Mouse (Mus musculus) forebrain, embryonic 13.5 days (tissue): Measurements from ENCODE around the gene Ppp4r4. TPM values are rescaled to one million over a fixed set of nuclear protein-coding genes. Genes with fewer than 3 reads are reported as not detected.

Experiments
- ATAC-seq: fragments of 200-750 bp; cut with Nextera tagmentation; 2 replicates; pipeline ENCODE4 v1.8.0; 2017
- H3K27ac ChIP-seq: fragments of 300-500 bp; sonication (generic); 2 replicates; pipeline ENCODE4 v1.5.1; 2015; ENCODE audit warnings: inconsistent platforms, mild to moderate bottlenecking, moderate library complexity
- H3K27me3 ChIP-seq: fragments of 300-500 bp; sonication (generic); 2 replicates; pipeline ENCODE4 v1.6.1; 2015; ENCODE audit warnings: mild to moderate bottlenecking, inconsistent platforms
- H3K36me3 ChIP-seq: fragments of 300-500 bp; sonication (generic); 2 replicates; pipeline ENCODE4 v1.6.1; 2015; ENCODE audit warnings: mild to moderate bottlenecking, inconsistent platforms; ENCODE audit not compliant: poor library complexity, severe bottlenecking
- H3K4me1 ChIP-seq: fragments of 300-500 bp; sonication (generic); 2 replicates; pipeline ENCODE4 v1.6.1; 2015; ENCODE audit warnings: inconsistent platforms
- H3K4me2 ChIP-seq: fragments of 300-500 bp; sonication (generic); 2 replicates; pipeline ENCODE4 v1.6.1; 2015; ENCODE audit warnings: inconsistent platforms, mild to moderate bottlenecking, moderate library complexity
- H3K4me3 ChIP-seq: fragments of 300-500 bp; sonication (generic); 2 replicates; pipeline ENCODE4 v1.5.1; 2015; ENCODE audit warnings: mild to moderate bottlenecking, inconsistent platforms
- H3K9ac ChIP-seq: fragments of 300-500 bp; sonication (generic); 2 replicates; pipeline ENCODE4 v1.6.1; 2015; ENCODE audit warnings: mild to moderate bottlenecking, inconsistent platforms
- H3K9me3 ChIP-seq: fragments of 300-500 bp; sonication (generic); replicated peaks from 2 replicates; pipeline ENCODE4 v1.6.1; 2016; ENCODE audit warnings: inconsistent platforms
- WGBS: fragments of 180-500 bp; shearing (Covaris S2); methylation state at CpG from one replicate; pipeline ENCODE4 v1.1.7; 2015; 5-methylcytosine and 5-hydroxymethylcytosine counted together
- polyA plus RNA-seq: library from polyadenylated mRNA; unstranded; fragments of >200 nt; fragmentation: Nextera tagmentation; extraction: Ambion mirVana; gene quantifications from 2 replicates; pipeline ENCODE4 v1.2.1, GENCODE M21; 2015

Gene Ppp4r4
- polyA plus RNA-seq, 1 experiment from 2014 or later: 1.8 TPM

DNA sequence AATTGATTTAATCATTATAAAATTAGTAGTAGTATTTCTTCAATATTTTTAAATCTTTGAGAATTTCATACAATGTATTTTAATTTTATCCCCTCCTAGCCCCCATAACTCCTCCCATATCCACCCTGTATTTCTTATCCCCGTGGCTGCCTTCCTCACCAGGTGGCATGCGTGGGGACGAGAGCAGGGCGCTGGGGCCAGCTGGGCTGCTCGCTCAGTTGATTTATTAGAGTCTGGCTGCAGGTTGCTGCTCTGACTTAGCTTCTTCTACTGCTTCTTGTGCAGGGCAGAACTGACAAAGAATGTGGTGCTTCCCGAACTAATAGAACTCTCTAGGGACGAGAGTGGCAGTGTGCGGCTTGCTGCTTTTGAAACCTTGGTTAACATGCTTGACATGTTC is 51.7 kb downstream of the Ppp4r4 start:
- no peak overlapping the region for H3K4me3 ChIP-seq
- no peaks in the 10 kb centered on the region for H3K4me1 ChIP-seq
- no peaks in the 10 kb centered on the region for H3K36me3 ChIP-seq
- no peak for ATAC-seq
- H3K27me3 ChIP-seq: no peaks in the 10 kb centered on the region
- no peaks in the 10 kb centered on the region for H3K9me3 ChIP-seq
- no peak overlapping the region for H3K4me2 ChIP-seq
- WGBS: 87% methylated on average over 8 of the region's 8 CpGs
- H3K9ac ChIP-seq: no peak overlapping the region
- no peak overlapping the region for H3K27ac ChIP-seq

- ATAC-seq: no peak
These were observed 66.3 kb downstream of the Ppp4r4 start for GRCm38 (mm10) chr12:103598411-103598810.

DNA sequence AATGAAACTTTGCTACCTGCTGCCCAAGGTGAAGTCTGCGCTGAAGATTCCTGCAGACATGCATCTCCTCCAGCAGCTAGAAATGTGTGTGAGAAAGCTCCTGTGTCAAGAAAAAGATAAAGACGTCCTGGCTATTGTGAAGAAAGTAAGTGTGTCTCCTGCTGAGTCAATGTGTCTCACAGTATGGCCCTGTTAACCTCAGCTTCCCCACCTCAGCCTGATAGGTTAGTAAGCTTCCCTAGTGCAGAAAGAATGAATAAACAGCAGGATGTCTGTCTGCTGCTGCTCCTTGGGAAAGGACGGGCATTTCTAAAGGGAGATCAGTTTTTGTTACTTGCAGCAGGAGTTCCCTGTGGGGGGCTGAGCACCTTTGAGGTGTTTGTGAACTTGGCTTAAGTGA is 68.3 kb downstream of the Ppp4r4 start:
- Histone ChIP-seq H3K4me3 (no peak overlapping the region), H3K9ac (no peak overlapping the region), H3K27me3 (no peaks in the 10 kb centered on the region), H3K4me2 (no peak overlapping the region), H3K9me3 (no peaks in the 10 kb centered on the region), H3K27ac (no peak overlapping the region), H3K4me1 (no peaks in the 10 kb centered on the region), H3K36me3 (no peaks in the 10 kb centered on the region)
- 13% methylated on average over 3 of the region's 3 CpGs for WGBS
- ATAC-seq: no peak

More at GRCm38 (mm10) chr12:103598411-103598810, 66.3 kb downstream of the Ppp4r4 start:
- Histone ChIP-seq H3K4me3 (no peak overlapping the region), H3K27me3 (no peaks in the 10 kb centered on the region), H3K4me2 (no peak overlapping the region), H3K9me3 (no peaks in the 10 kb centered on the region), H3K9ac (no peak overlapping the region), H3K4me1 (no peaks in the 10 kb centered on the region), H3K27ac (no peak overlapping the region), H3K36me3 (no peaks in the 10 kb centered on the region)
- 75% methylated on average over 2 of the region's 2 CpGs for WGBS

DNA sequence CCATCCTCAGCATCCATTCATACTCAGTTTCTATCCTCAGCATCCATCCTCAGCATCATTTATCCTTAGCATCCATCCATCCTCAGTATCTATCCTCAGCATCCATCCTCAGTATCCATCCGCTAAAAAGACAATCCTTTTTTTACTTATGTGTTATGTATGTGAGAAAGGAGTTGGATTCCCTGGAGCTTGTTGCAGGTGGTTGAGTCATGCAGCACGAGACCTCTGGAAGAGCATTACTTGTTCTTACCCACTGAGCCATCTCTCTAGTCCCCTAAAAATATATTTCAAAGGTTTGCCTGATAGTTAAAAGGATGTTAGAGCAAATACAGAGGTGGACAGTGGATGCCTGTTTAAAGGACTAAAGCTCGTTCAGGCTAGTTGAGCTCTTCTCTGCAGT is 69.8 kb downstream of the Ppp4r4 start:
- Histone ChIP-seq H3K9me3 (no peaks in the 10 kb centered on the region), H3K27me3 (no peaks in the 10 kb centered on the region), H3K36me3 (no peaks in the 10 kb centered on the region), H3K9ac (no peak overlapping the region), H3K4me1 (no peaks in the 10 kb centered on the region), H3K4me3 (no peak overlapping the region), H3K4me2 (no peak overlapping the region), H3K27ac (no peak overlapping the region)
- no peak for ATAC-seq
- WGBS: 81% methylated on average over 3 of the region's 3 CpGs

- WGBS: 92% methylated on average over 1 of the region's 1 CpGs
- Histone ChIP-seq H3K9me3 (no peaks in the 10 kb centered on the region), H3K4me3 (no peak overlapping the region), H3K4me2 (no peak overlapping the region), H3K27me3 (no peaks in the 10 kb centered on the region), H3K9ac (no peak overlapping the region), H3K4me1 (no peaks in the 10 kb centered on the region), H3K36me3 (no peaks in the 10 kb centered on the region), H3K27ac (no peak overlapping the region)
- ATAC-seq: no peak
These were observed 83.1 kb downstream of the Ppp4r4 start for GRCm38 (mm10) chr12:103615141-103615540.

DNA sequence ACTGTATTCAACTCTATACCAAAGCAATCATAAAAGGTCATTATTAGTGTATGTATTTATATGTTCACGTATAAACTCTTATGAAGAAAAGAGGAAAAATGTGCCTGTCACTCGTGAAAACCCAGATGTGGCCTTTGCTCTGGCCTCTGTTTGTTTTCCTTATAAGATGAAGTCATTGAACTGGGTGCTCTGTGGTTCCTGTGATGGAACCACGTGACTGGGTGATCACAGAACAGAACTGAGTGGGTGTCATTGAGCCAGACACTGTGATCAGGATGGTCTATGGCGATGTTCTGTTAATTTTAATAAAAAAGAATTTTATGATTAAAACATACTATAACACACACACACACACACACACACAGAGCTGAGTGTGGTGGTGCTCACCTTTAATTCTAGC is 83.7 kb downstream of the Ppp4r4 start:
- Histone ChIP-seq H3K27ac (no peak overlapping the region), H3K9me3 (no peaks in the 10 kb centered on the region), H3K4me1 (no peaks in the 10 kb centered on the region), H3K4me3 (no peak overlapping the region), H3K27me3 (no peaks in the 10 kb centered on the region), H3K36me3 (no peaks in the 10 kb centered on the region), H3K4me2 (no peak overlapping the region), H3K9ac (no peak overlapping the region)
- 85% methylated on average over 4 of the region's 4 CpGs for WGBS
- ATAC-seq: no peak

DNA sequence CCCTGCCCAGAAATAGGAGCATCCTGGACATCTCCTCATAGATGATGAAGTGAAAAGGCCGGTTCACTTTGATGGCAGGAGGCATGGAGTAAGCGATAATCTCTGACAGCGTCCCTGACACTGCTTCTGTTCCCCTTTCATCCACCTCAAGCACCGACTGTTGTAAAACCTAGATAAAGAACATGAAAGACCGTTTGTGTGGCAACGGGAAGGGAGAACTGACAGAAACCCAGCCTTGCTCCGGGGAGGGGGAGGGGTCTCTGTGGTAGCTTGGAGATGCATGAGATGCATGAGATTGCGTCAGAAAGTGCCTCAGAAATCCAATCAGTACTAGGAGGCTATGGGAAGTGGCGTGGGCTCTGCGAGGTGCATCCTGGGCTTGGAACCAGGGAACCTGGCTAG is 84.8 kb downstream of the Ppp4r4 start:
- Histone ChIP-seq H3K27me3 (no peaks in the 10 kb centered on the region), H3K9ac (no peak overlapping the region), H3K27ac (no peak overlapping the region), H3K4me2 (no peak overlapping the region), H3K9me3 (no peaks in the 10 kb centered on the region), H3K36me3 (no peaks in the 10 kb centered on the region), H3K4me3 (no peak overlapping the region), H3K4me1 (no peaks in the 10 kb centered on the region)
- 92% methylated on average over 10 of the region's 10 CpGs for WGBS
- ATAC-seq: no peak

DNA sequence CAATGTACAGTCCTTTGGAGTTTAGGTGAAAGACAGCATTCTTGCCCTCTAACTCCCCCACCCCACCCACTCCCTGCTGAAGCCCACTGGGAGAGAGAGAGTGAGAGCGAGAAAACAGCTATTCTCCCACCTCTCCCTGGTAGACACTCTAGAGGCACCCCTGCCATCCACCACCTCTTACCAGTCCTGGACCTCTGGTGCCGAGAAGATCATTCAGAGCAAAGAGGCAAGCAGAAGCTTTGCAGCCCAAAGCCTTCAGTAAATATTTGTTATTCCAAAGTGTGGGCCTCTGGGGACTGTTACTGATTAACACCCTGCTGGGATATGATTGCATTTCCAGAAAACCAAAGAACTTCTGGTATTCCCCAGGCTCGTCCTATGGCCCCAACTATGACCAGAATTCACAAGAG is 99.1 kb downstream of the Ppp4r4 start, which contains the start of gene Serpina10:
Serpina10 (minus strand) TSS at position 242 of the 410 bp plus-strand sequence.
- WGBS: 75% methylated on average over 3 of the region's 3 CpGs
- Histone ChIP-seq H3K4me2 (no peak within 1 kb of the TSS), H3K9me3 (no peaks in the 10 kb centered on the region), H3K27me3 (no peaks in the 10 kb centered on the region), H3K4me1 (no peaks in the 10 kb centered on the region), H3K36me3 (no peaks in the 10 kb centered on the region), H3K27ac (no peak within 1 kb of the TSS), H3K9ac (no peak within 1 kb of the TSS), H3K4me3 (no peak within 1 kb of the TSS)
- no peak for ATAC-seq

DNA sequence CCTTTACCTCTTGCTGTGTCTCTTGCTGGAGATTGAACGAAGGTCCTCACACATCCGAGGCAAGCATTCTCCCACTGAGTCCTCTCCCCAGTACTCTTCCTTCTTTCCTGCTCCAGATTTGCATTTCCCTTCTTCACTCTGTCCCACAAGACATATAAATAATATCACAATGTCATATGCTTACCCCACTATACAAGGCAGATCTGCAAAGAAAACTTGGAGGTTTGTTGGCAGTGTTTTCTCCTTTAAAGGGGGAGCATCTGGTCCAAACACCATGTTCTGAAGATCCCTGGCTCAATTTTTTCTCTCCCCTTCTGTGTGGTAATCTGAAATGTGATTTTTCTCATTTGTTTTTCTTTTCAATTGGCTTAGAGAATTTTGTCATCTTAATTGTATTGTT is 102.3 kb downstream of the Ppp4r4 start:
- Histone ChIP-seq H3K27ac (no peak overlapping the region), H3K4me2 (no peak overlapping the region), H3K36me3 (no peaks in the 10 kb centered on the region), H3K4me3 (no peak overlapping the region), H3K27me3 (no peaks in the 10 kb centered on the region), H3K4me1 (no peaks in the 10 kb centered on the region), H3K9ac (no peak overlapping the region), H3K9me3 (no peaks in the 10 kb centered on the region)
- 85% methylated on average over 2 of the region's 2 CpGs for WGBS
- no peak for ATAC-seq

GRCm38 (mm10) chr12:103635846-103636245 is 103.8 kb downstream of the Ppp4r4 start:
- no peak overlapping the region for H3K4me3 ChIP-seq
- H3K36me3 ChIP-seq: no peaks in the 10 kb centered on the region
- WGBS: 85% methylated on average over 2 of the region's 2 CpGs
- no peaks in the 10 kb centered on the region for H3K4me1 ChIP-seq
- no peak overlapping the region for H3K27ac ChIP-seq
- ATAC-seq: no peak
- H3K9me3 ChIP-seq: no peaks in the 10 kb centered on the region
- no peak overlapping the region for H3K4me2 ChIP-seq
- H3K27me3 ChIP-seq: no peaks in the 10 kb centered on the region
- no peak overlapping the region for H3K9ac ChIP-seq

DNA sequence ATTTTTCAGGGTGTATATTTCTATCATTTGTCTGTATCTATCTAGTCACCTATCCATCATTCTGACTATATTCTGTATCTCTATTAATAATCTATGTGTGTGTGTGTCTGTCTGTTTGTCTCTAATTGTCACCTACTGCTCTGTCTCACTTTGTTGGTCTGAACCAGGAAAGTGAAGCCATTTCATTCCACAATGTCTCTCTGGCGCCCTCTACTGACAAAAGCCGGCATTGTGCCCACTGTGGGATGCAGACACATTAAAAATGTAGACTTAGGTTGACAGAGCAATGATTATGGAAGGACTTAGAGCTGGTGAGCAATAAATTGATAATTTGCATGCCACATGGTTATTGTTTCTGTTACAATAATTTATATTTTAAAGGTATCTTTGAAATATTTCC is 111.3 kb downstream of the Ppp4r4 start:
- Histone ChIP-seq H3K27me3 (no peaks in the 10 kb centered on the region), H3K4me1 (no peaks in the 10 kb centered on the region), H3K9me3 (no peaks in the 10 kb centered on the region), H3K4me3 (no peak overlapping the region), H3K4me2 (no peak overlapping the region), H3K36me3 (no peaks in the 10 kb centered on the region), H3K9ac (no peak overlapping the region), H3K27ac (no peak overlapping the region)
- ATAC-seq: peak; percentile 50; the same call in 1 of the 2 replicates
- 0% methylated on average over 2 of the region's 2 CpGs for WGBS

DNA sequence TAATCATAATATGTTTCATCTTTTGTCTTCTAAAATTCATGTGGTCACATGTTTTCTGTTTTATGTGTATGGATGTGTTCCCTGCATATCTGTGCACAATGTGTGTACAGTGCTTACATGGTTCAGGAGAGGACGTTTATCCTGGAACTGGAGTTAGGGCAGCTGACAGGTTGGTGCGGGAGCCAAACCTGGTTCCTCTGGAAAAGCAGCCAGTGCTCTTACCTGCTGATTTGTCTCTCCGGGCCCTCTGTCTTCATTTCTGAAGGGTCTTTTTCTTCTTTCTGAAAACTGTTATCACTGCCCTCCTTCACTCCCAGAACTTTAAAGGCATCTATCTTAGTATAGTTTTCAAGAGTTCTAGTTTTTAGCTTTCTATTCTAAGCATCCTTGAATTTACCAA is 111.7 kb downstream of the Ppp4r4 start:
- 83% methylated on average over 3 of the region's 3 CpGs for WGBS
- ATAC-seq: no peak

DNA sequence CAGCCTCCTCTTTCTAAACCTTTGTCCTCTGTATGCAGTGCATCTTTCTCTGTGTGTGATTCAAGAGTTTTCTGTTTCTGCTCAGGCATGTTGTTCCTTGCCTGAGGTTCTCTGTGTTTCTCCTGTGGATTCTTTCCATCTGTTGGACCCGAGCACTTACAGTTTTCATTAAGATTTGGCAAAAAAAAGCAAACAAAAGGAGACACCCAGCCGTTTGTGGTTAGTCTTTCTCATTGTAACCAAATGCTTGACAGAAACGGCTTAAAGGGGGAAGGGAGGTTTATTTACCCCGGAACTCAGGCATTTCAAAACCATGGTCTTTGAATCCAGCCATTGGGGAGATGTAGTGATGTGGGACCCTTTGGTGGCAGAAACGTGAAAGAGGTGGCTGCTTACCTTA is 112.5 kb downstream of the Ppp4r4 start:
- H3K27me3 ChIP-seq: no peaks in the 10 kb centered on the region
- H3K27ac ChIP-seq: no peak overlapping the region
- H3K9ac ChIP-seq: no peak overlapping the region
- H3K4me2 ChIP-seq: no peak overlapping the region
- no peaks in the 10 kb centered on the region for H3K4me1 ChIP-seq
- WGBS: 44% methylated on average over 5 of the region's 5 CpGs
- no peak overlapping the region for H3K4me3 ChIP-seq
- no peaks in the 10 kb centered on the region for H3K36me3 ChIP-seq
- no peaks in the 10 kb centered on the region for H3K9me3 ChIP-seq
- ATAC-seq: no peak

More for the DNA sequence above, 111.7 kb downstream of the Ppp4r4 start:
- no peaks in the 10 kb centered on the region for H3K9me3 ChIP-seq
- no peak overlapping the region for H3K4me3 ChIP-seq
- H3K4me1 ChIP-seq: no peaks in the 10 kb centered on the region
- no peaks in the 10 kb centered on the region for H3K27me3 ChIP-seq
- H3K9ac ChIP-seq: no peak overlapping the region
- H3K36me3 ChIP-seq: no peaks in the 10 kb centered on the region
- no peak overlapping the region for H3K4me2 ChIP-seq
- no peak overlapping the region for H3K27ac ChIP-seq
